Mouse (Mus musculus) adrenal gland, postnatal 10 days (tissue): ENCODE measurements around the gene Pipox. TPM values are rescaled to one million over a fixed set of nuclear protein-coding genes. Genes with fewer than 3 reads are reported as not detected.
A peak's percentile ranks its signal among the peaks of the same experiment; 100 is the strongest.

ENCODE experiments used
- DNase-seq: peaks from one replicate; pipeline ENCODE4 v3.0.0; 2021; ENCODE audit warnings: mixed read lengths
- total RNA-seq, 2 experiments: library from RNA; stranded (reverse); gene quantifications; 2 replicates each; pipeline ENCODE4 v1.2.3; 2021

Gene Pipox
- total RNA-seq, 2 experiments from 2014 or later = 14.0 to 25.8 TPM

DNA sequence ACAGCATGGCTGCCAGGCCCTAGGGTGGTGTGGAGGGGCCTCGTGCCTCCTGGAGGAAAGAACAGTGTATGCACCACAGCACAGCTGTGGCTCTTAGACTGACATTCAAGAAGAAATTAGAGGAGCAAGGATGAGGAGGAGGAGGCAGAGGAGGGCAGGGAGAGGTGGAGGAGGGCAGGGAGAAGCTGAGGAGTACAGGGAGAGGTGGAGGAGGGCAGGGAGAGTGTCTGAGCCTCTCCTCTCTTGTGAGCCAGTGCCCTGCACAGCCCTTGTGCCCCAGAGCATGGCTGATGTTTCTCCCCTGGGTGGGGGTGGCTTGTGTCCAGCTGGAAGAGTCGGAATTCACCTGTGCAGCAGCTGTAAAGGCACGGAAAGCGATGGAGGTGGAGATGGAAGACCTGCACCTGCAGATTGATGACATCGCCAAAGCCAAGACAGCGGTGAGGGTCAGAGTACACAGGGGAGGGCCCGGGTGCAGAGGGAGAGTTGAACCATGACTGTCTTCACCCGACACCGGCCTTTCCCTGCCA lies 46.2 kb downstream of the Pipox start:
- no peak for DNase-seq

DNA sequence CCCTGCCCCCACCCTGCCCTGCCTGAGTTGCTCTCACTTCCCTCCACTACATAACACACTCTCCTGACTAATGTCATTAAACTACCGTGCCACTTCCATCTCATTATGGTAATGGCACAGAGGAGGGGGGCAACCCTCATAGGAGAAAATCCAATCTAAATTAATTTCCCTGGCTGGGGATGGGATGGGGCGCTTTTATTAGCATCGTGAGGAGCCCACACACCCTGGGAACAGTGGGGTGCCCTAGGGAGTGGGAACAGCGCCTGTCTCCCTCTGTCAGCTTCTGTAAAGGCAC lies 50.0 kb downstream of the Pipox start:
- DNase-seq = no peak

DNA sequence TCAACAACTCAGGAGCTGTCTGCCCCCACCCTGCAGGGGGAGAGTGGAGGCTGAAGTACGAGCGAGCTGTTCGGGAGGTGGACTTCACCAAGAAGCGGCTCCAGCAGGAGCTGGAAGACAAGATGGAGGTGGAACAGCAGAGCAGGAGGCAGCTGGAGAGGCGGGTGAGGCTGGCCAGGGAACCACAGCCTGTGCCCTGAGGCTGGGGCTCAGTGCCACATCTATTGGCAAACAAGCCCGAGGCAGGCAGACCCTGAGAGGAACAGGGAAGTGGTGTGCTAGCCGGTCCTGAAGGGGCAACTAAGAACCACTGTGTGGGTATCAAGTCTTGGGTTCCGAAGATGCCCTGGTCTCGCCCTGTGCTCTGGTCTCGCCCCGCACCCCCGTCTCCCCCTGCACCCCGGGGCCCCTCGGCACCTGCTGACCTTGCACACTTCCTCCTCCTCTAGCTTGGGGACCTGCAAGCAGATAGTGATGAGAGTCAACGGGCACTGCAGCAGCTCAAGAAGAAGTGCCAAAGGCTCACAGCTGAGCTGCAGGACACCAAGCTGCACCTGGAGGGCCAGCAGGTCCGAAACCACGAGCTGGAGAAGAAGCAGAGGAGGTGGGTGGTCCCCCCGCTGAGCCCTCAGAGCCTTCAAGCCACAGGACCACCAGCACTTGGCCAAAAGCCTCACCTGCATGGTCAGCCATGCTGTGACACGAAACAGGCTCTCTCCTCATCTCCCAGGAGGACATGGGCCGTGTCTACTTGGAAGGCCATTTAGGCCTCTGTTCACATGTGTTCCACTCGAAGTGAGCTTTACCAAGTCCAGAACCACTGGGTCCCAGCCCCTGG lies 50.6 kb downstream of the Pipox start:
- no peak for DNase-seq

DNA sequence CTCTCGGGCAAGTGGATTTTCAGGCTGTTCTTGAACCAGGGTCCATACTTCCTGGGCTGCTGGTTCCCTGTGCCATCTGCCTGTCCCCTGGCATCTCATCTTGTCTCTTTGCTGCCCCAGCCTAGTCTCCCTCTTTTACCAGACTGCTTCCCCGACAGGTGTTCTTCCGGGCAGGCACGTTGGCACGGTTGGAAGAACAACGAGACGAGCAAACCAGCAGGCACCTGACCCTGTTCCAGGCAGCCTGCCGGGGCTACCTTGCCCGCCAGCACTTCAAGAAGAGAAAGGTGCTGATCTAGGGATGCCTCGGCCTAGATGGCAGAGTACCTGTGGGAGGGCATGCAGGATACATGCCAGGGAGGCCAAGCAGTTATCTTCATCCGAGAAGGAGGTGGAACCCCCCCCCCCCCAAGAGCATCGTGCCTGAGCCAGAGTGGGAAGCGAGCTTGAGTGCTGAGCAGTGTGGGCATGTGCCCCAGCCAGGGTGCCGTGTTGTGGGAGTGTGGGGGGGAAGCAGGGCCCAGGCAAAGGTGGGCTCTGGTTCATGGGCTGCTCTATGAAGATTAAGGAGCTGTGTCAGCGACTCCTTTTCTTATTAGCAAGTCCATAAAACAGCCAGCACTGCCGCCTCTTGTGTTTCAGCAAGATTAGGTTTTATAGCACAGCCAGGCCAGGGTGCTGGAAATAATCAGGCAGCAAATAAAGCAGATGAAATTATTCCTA lies 53.2 kb downstream of the Pipox start:
- no peak for DNase-seq

DNA sequence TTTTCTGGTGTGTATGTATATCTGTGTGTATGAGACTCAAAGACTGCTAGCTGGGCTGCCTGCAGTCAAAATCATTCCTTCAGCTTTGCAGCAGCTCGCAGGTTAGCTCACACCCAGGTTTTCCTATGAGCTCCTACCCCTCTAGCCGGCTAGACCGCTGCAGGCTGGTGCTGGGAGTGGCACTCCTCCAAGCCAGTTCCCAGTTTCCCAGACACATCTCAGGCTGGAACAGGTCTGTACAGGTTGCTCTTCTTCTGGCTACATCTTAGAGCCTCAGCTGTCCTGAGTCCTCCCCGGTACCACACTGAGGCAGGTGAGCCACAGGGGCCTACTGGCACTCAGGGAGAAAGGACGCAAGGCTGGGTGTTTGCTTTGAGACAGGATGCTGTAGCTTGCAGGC lies 56.0 kb downstream of the Pipox start:
- DNase-seq = no peak

DNA sequence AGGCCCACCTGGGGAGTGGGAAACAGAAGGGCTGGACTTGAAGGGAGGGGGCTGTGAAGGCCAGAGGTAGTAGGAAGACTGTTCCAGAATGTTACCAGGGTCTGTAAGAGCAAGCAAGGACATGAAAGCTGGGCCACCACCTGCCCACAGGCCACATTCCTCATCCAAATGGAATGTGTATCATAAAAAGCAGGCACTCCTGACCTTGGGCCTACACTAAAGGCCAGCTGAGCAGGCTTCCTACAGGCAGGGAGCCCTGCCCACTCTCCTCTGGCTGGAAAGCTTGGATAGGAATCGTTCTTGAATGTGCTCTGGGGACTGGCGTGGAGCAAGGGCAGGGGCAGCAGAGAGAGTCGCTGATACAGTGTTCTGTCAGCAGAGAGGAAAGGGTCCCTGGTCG lies 57.1 kb downstream of the Pipox start:
- DNase-seq = peak; percentile 55

DNA sequence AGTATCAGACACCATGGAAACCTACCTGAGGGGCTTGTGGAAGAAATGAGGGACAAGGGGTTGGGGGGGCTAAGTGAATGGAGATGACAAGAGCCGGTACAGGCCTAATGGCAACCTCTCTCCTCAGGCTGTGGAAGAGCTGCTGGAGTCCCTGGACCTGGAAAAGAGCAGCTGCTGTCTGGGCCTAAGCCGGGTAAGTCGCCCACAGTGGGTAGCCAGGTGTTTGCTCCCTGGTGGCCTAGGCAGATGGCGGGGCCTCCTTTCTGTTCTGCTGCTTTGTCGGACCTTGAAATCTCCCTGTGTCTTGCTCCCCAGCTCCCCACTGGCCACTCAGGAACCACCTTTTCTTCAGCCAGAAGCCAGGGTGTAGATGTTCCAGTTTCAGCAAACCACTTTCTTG lies 57.6 kb downstream of the Pipox start:
- no peak for DNase-seq

DNA sequence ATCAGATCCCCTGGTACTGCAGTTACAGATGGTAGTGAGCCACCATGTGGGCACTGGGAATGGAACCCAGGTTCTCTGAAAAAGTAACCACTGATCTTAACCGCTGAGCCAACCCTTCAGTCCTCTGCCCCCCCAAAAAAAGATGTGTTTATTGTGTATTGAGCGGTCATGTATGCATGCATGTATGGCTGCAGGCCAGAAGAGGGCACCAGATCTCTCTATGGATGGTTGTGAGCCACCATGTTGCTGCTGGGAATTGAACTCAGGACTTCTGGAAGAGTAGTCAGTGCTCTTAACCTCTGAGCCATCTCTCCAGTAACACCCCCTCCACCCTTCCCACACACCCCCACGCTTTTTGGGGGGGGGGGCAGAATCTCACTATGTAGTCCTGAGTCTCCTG lies 58.8 kb downstream of the Pipox start:
- DNase-seq = no peak

DNA sequence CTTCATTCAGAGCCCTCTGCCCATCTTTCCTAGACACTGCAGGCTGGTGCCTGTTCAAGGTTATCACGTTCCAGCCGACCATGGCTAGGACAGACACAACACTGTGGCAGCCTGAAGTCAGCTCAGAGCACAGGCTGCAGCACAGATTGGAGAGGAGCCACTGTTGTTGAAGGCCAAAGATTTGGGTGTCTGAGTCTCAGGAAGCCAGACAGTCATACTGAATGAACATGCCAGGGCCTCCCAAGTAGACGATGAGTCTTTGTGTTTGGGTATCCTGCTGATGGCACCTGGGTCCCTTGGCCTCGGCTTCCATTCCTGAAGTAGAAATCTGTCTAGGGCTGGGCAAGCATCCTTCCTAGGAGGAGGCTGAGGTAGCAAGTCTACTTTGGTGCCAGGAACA lies 61.4 kb downstream of the Pipox start:
- DNase-seq = peak; percentile 34

DNA sequence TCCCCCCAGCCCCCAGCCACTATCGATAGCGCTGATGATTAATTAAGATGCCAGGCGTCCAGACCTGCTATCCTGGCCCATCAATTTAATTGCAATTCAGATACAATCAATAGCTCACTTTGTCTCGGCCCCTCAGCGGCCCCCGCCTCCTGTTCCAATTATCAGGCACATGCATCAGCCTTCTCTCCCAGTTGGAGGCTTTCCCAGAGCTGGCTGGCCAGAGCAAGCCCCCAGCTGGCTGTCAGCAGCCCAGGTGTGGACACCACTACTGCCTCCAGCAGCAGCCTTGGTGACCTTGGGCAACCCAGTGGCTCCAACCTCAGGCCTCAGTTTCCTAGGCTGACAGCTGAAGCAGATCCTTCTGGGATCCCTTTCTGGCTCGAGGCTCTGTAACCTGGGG lies 63.0 kb downstream of the Pipox start:
- DNase-seq = no peak

Other genes starting within 250 kb of the Pipox start
- 10 to 100 TPM; 66.1 to 69.1 TPM for gene Nufip2, start 207.9 kb downstream of the Pipox start, total RNA-seq
- gene Cryba1, start 168.8 kb downstream of the Pipox start, total RNA-seq = not detected
- 10 to 100 TPM; 53.9 to 80.1 TPM for gene Myo18a, start 130.8 kb downstream of the Pipox start, total RNA-seq
- not detected for gene Gm10277, start 106.3 kb downstream of the Pipox start, total RNA-seq
- gene Sez6, start 36.7 kb upstream of the Pipox start, total RNA-seq = 1 to 10 TPM; 2.5 to 3.6 TPM
- gene Phf12, start 88.7 kb upstream of the Pipox start, total RNA-seq = 10 to 100 TPM; 42.9 to 55.3 TPM
- 10 to 100 TPM in 1 of 2 experiments, 1 to 10 TPM in 1; 8.6 to 10.4 TPM for gene Dhrs13, start 138.2 kb upstream of the Pipox start, total RNA-seq
- gene Flot2, start 143.8 kb upstream of the Pipox start, total RNA-seq = 10 to 100 TPM; 79.1 to 95.9 TPM
- gene Eral1, start 186.3 kb upstream of the Pipox start, total RNA-seq = 10 to 100 TPM; 30.4 to 35.0 TPM
- 10 to 100 TPM; 14.7 to 15.3 TPM for gene Fam222b, start 200.6 kb upstream of the Pipox start, total RNA-seq